ENCODE assay signal across 25 mouse cellular contexts in genomic region chr3:109249989-109250388, GRCm38 (mm10).
DNase-seq lines count a peak whose midpoint lies in the region; ATAC-seq and TF ChIP-seq lines count a peak whose summit lies in the region.
"Had no signal": no experiment of that assay in that cellular context is flagged by ENCODE, and none has a peak within 500 bp of the region (broad histone marks: within the 10 kb centered on the region; RNA-seq: fewer than 3 reads in every experiment).

No protein-coding gene starts in this region.

- H3K9ac ChIP-seq in kidney, embryonic 16.5 days (replicated peaks; ENCODE audit: low read length), result no peak overlapping the region
- H3K9ac ChIP-seq: embryonic facial prominence, embryonic 13.5 days; embryonic facial prominence, embryonic 15.5 days; forebrain, embryonic 12.5 days had no signal

- in situ Hi-C loops in Patski (cut with MboI; ENCODE audit: low pct_unique_long_range_greater_than_20kb), result no loop called here

- DNase-seq in kidney, adult 9 months, result peak; percentile 13
- DNase-seq in kidney, adult 2 months, result no peak
- DNase-seq in kidney, postnatal 4 days, result no peak
- DNase-seq in Patski (ENCODE audit: low read depth, low spot score) (no peak), MN1 (ENCODE audit: low spot score) (no peak)
- DNase-seq in heart, embryonic 10.5 days (ENCODE audit: low spot score), result no peak
- DNase-seq: adrenal gland, adult 2 months; adrenal gland, postnatal 10 days; adrenal gland, postnatal 36 days; cerebellum, adult 11 months; cerebellum, adult 18-20 months; cerebellum, adult 8-10 months; cerebellum, adult 9-11 months; cerebellum, postnatal 14 days; cerebellum, postnatal 36 days; embryo, embryonic 11 days had no signal

- CTCF ChIA-PET in Patski (lab: Charles Lee), result interaction anchor here (2.6 kb wide), 1 partner anchor 17 kb away, joined by 6 read pairs; no protein-coding TSS in a partner anchor

- H3K27me3 ChIP-seq in kidney, adult 2 months (replicated peaks; ENCODE audit: control insufficient read depth, insufficient read depth, low read length), result no peaks in the 10 kb centered on the region
- H3K27me3 ChIP-seq in kidney, embryonic 16.5 days (ENCODE audit: insufficient read depth, low read length), result no peaks in the 10 kb centered on the region
- no peaks in the 10 kb centered on the region for H3K27me3 ChIP-seq in Patski
- 0 out of 2 replicates have a peak, but pooled peaks cover 4% of the 10 kb centered on the region for H3K27me3 ChIP-seq in heart, embryonic 10.5 days (ENCODE audit: insufficient read depth, poor library complexity, severe bottlenecking)
- H3K27me3 ChIP-seq: embryonic facial prominence, embryonic 13.5 days; embryonic facial prominence, embryonic 15.5 days; forebrain, embryonic 12.5 days had no signal

- H3K9me3 ChIP-seq in kidney, embryonic 16.5 days (ENCODE audit: low read length), result no peaks in the 10 kb centered on the region
- 0 out of 2 replicates have a peak, but pooled peaks cover under 1% of the 10 kb centered on the region for H3K9me3 ChIP-seq in heart, embryonic 10.5 days
- H3K9me3 ChIP-seq: embryonic facial prominence, embryonic 13.5 days; embryonic facial prominence, embryonic 15.5 days; forebrain, embryonic 10.5 days; forebrain, embryonic 12.5 days had no signal

- H3K4me2 ChIP-seq in kidney, embryonic 16.5 days (replicated peaks; ENCODE audit: low read depth, low read length), result no peak overlapping the region
- H3K4me2 ChIP-seq: embryonic facial prominence, embryonic 13.5 days; embryonic facial prominence, embryonic 15.5 days; forebrain, embryonic 12.5 days had no signal

- peaks cover 3% of the 10 kb centered on the region; the same call in 1 of the 2 replicates for H3K4me1 ChIP-seq in kidney, adult 2 months (ENCODE audit: control insufficient read depth, insufficient read depth, low read length)
- peaks cover 3% of the 10 kb centered on the region; the same call in 1 of the 2 replicates for H3K4me1 ChIP-seq in kidney, embryonic 16.5 days (ENCODE audit: insufficient read depth, low read length)
- H3K4me1 ChIP-seq in bone marrow macrophage, adult 2 months (ENCODE audit: control insufficient read depth, insufficient read depth, low read length), result peaks cover 62% of the 10 kb centered on the region
- peaks cover 28% of the 10 kb centered on the region for H3K4me1 ChIP-seq in heart, embryonic 10.5 days
- H3K4me1 ChIP-seq: embryonic facial prominence, embryonic 15.5 days; forebrain, embryonic 12.5 days had no signal

- H3K4me3 ChIP-seq in kidney, adult 2 months (ENCODE audit: insufficient read depth, low read depth, low read length), result no peak overlapping the region
- H3K4me3 ChIP-seq in kidney, embryonic 16.5 days (ENCODE audit: low read length), result no peak overlapping the region
- H3K4me3 ChIP-seq in bone marrow macrophage, adult 2 months (ENCODE audit: insufficient read depth, low read length), result no peak overlapping the region
- no peak overlapping the region for H3K4me3 ChIP-seq in heart, embryonic 10.5 days
- H3K4me3 ChIP-seq: embryonic facial prominence, embryonic 13.5 days; embryonic facial prominence, embryonic 15.5 days; erythroblast, embryonic 14.5 days; forebrain, embryonic 10.5 days; forebrain, embryonic 12.5 days had no signal

- no peak for TF ChIP-seq CTCF in kidney, adult 2 months (conservative IDR thresholded peaks at IDR 0.05; ENCODE audit: insufficient read depth, insufficient read length, low read depth, low read length)
- no peak for TF ChIP-seq CTCF in Patski (IDR thresholded peaks at IDR 0.05)
- TF ChIP-seq CTCF in bone marrow macrophage, adult 2 months (IDR thresholded peaks at IDR 0.05; ENCODE audit: low read depth, low read length), result no peak

- H3K27ac ChIP-seq in kidney, adult 2 months (ENCODE audit: insufficient read depth, low read depth, low read length), result no peak overlapping the region
- H3K27ac ChIP-seq in kidney, embryonic 16.5 days (ENCODE audit: low read length), result no peak overlapping the region
- 0 out of 2 replicates have a peak overlapping the region, but pooled peaks have one; percentile 39 for H3K27ac ChIP-seq in bone marrow macrophage, adult 2 months (ENCODE audit: insufficient read depth, low read depth, low read length)
- H3K27ac ChIP-seq in heart, embryonic 10.5 days, result no peak overlapping the region
- H3K27ac ChIP-seq: embryonic facial prominence, embryonic 13.5 days; embryonic facial prominence, embryonic 15.5 days; forebrain, embryonic 10.5 days; forebrain, embryonic 12.5 days had no signal

- TF ChIP-seq POLR2A in kidney, adult 2 months (IDR thresholded peaks at IDR 0.05; ENCODE audit: low read depth, low read length), result no peak
- no peak for TF ChIP-seq POLR2A in bone marrow macrophage, adult 2 months (IDR thresholded peaks at IDR 0.05; ENCODE audit: borderline replicate concordance, low read depth, low read length)

- peak; percentile 64; the same call in 1 of the 2 replicates for ATAC-seq in kidney, embryonic 16.5 days (ENCODE audit: low FRiP score, low TSS enrichment)
- ATAC-seq in Patski, result peak; percentile 15
- ATAC-seq: forebrain, embryonic 14.5 days; forebrain, embryonic 16.5 days had no signal

- POLR2A ChIA-PET in Patski (lab: Charles Lee), result no interaction called here

- H3K36me3 ChIP-seq in kidney, adult 2 months (ENCODE audit: control insufficient read depth, insufficient read depth, low read length), result no peaks in the 10 kb centered on the region
- H3K36me3 ChIP-seq in kidney, embryonic 16.5 days (ENCODE audit: insufficient read depth, low read length), result no peaks in the 10 kb centered on the region
- H3K36me3 ChIP-seq in heart, embryonic 10.5 days, result no peaks in the 10 kb centered on the region
- H3K36me3 ChIP-seq: embryonic facial prominence, embryonic 13.5 days; embryonic facial prominence, embryonic 15.5 days; forebrain, embryonic 10.5 days; forebrain, embryonic 12.5 days had no signal

- WGBS in kidney, adult 2 months, result 53% methylated on average over 2 of the region's 2 CpGs
- WGBS in kidney, embryonic 16.5 days, result 76% methylated on average over 2 of the region's 2 CpGs
- 81% methylated on average over 2 of the region's 2 CpGs for WGBS in heart, embryonic 10.5 days
